Mouse (Mus musculus): ENCODE results near the gene Vwa7. TPM values are rescaled to one million over a fixed set of nuclear protein-coding genes. Genes with fewer than 3 reads are reported as not detected.
"Not testable (repeated sequence)": the region's sequence is repeated elsewhere in the genome, so short reads cannot be mapped to it uniquely, and the experiment has no call there.

The Vwa7 gene
- polyA plus RNA-seq, 1 experiment from 2014 or later: 0.06 TPM

GRCm38 (mm10) chr17:35005902-35006301 is 10.5 kb upstream of the Vwa7 start:
- not testable (repeated sequence) for H3K27ac ChIP-seq; H3K4me3 ChIP-seq (ENCODE audit: inconsistent target)
- H3K79me2 ChIP-seq (ENCODE audit: inconsistent target): peaks cover 32% of the 10 kb centered on the region
- H3K36me3 ChIP-seq (ENCODE audit: inconsistent target): peaks cover 26% of the 10 kb centered on the region
- 94% methylated on average over 4 of the region's 5 CpGs for WGBS (ENCODE audit: missing documents)

GRCm38 (mm10) chr17:35007387-35007991 is 8.9 kb upstream of the Vwa7 start:
- 72% methylated on average over 7 of the region's 7 CpGs for WGBS (ENCODE audit: missing documents)
- Histone ChIP-seq H3K36me3 (ENCODE audit: inconsistent target) (peaks cover 42% of the 10 kb centered on the region), H3K27ac (no peak overlapping the region), H3K79me2 (ENCODE audit: inconsistent target) (peaks cover 28% of the 10 kb centered on the region), H3K4me3 (ENCODE audit: inconsistent target) (no peak overlapping the region)

GRCm38 (mm10) chr17:35009586-35009985 is 6.8 kb upstream of the Vwa7 start:
- H3K27ac ChIP-seq: no peak overlapping the region
- peaks cover 60% of the 10 kb centered on the region for H3K36me3 ChIP-seq (ENCODE audit: inconsistent target)
- H3K4me3 ChIP-seq (ENCODE audit: inconsistent target): no peak overlapping the region
- H3K79me2 ChIP-seq (ENCODE audit: inconsistent target): peaks cover 7% of the 10 kb centered on the region; the same call in 1 of the 2 replicates
- 88% methylated on average over 7 of the region's 7 CpGs for WGBS (ENCODE audit: missing documents)

- Histone ChIP-seq H3K79me2 (ENCODE audit: inconsistent target) (no peaks in the 10 kb centered on the region), H3K36me3 (ENCODE audit: inconsistent target) (peaks cover 57% of the 10 kb centered on the region), H3K4me3 (ENCODE audit: inconsistent target) (no peak overlapping the region), H3K27ac (no peak overlapping the region)
- 99% methylated on average over 8 of the region's 8 CpGs for WGBS (ENCODE audit: missing documents)
These were observed 4.9 kb upstream of the Vwa7 start for GRCm38 (mm10) chr17:35011440-35011839.

- Histone ChIP-seq H3K79me2 (ENCODE audit: inconsistent target) (no peaks in the 10 kb centered on the region), H3K4me3 (ENCODE audit: inconsistent target) (no peak overlapping the region), H3K36me3 (ENCODE audit: inconsistent target) (peaks cover 57% of the 10 kb centered on the region), H3K27ac (no peak overlapping the region)
- 92% methylated on average over 13 of the region's 13 CpGs for WGBS (ENCODE audit: missing documents)
These were observed 3.9 kb upstream of the Vwa7 start for GRCm38 (mm10) chr17:35012430-35012829.

GRCm38 (mm10) chr17:35013221-35013620 is 3.2 kb upstream of the Vwa7 start:
- no peak overlapping the region for H3K27ac ChIP-seq
- H3K36me3 ChIP-seq (ENCODE audit: inconsistent target): peaks cover 57% of the 10 kb centered on the region
- no peaks in the 10 kb centered on the region for H3K79me2 ChIP-seq (ENCODE audit: inconsistent target)
- H3K4me3 ChIP-seq (ENCODE audit: inconsistent target): no peak overlapping the region
- WGBS (ENCODE audit: missing documents): 88% methylated on average over 6 of the region's 6 CpGs

GRCm38 (mm10) chr17:35015296-35015695 is 1.1 kb upstream of the Vwa7 start:
- H3K27ac ChIP-seq: no peak overlapping the region
- H3K36me3 ChIP-seq (ENCODE audit: inconsistent target): peaks cover 49% of the 10 kb centered on the region
- H3K4me3 ChIP-seq (ENCODE audit: inconsistent target): no peak overlapping the region
- WGBS (ENCODE audit: missing documents): 93% methylated on average over 16 of the region's 16 CpGs
- H3K79me2 ChIP-seq (ENCODE audit: inconsistent target): no peaks in the 10 kb centered on the region

- no peak overlapping the region for H3K27ac ChIP-seq
- H3K36me3 ChIP-seq (ENCODE audit: inconsistent target): peaks cover 32% of the 10 kb centered on the region; the same call in 1 of the 2 replicates
- H3K4me3 ChIP-seq (ENCODE audit: inconsistent target): no peak overlapping the region
- 73% methylated on average over 10 of the region's 10 CpGs for WGBS (ENCODE audit: missing documents)
- H3K79me2 ChIP-seq (ENCODE audit: inconsistent target): no peaks in the 10 kb centered on the region
These were observed 669 bp downstream of the Vwa7 start for GRCm38 (mm10) chr17:35016791-35017705.

- Histone ChIP-seq H3K4me3 (ENCODE audit: inconsistent target) (no peak overlapping the region), H3K36me3 (ENCODE audit: inconsistent target) (peaks cover 26% of the 10 kb centered on the region; the same call in 1 of the 2 replicates), H3K27ac (no peak overlapping the region), H3K79me2 (ENCODE audit: inconsistent target) (no peaks in the 10 kb centered on the region)
- 67% methylated on average over 14 of the region's 14 CpGs for WGBS (ENCODE audit: missing documents)
These were observed 1.3 kb downstream of the Vwa7 start for GRCm38 (mm10) chr17:35017706-35018030.

- Histone ChIP-seq H3K36me3 (ENCODE audit: inconsistent target) (peaks cover 21% of the 10 kb centered on the region; the same call in 1 of the 2 replicates), H3K4me3 (ENCODE audit: inconsistent target) (no peak overlapping the region), H3K27ac (no peak overlapping the region), H3K79me2 (ENCODE audit: inconsistent target) (no peaks in the 10 kb centered on the region)
- WGBS (ENCODE audit: missing documents): 98% methylated on average over 3 of the region's 3 CpGs
These were observed 1.8 kb downstream of the Vwa7 start for GRCm38 (mm10) chr17:35018171-35018570.

GRCm38 (mm10) chr17:35019894-35020293 is 3.5 kb downstream of the Vwa7 start:
- H3K79me2 ChIP-seq (ENCODE audit: inconsistent target): no peaks in the 10 kb centered on the region
- no peak overlapping the region for H3K27ac ChIP-seq
- H3K4me3 ChIP-seq (ENCODE audit: inconsistent target): no peak overlapping the region
- H3K36me3 ChIP-seq (ENCODE audit: inconsistent target): peaks cover 5% of the 10 kb centered on the region; the same call in 1 of the 2 replicates
- 97% methylated on average over 11 of the region's 11 CpGs for WGBS (ENCODE audit: missing documents)

GRCm38 (mm10) chr17:35020551-35020950 is 4.2 kb downstream of the Vwa7 start:
- H3K27ac ChIP-seq: no peak overlapping the region
- H3K79me2 ChIP-seq (ENCODE audit: inconsistent target): no peaks in the 10 kb centered on the region
- no peaks in the 10 kb centered on the region for H3K36me3 ChIP-seq (ENCODE audit: inconsistent target)
- H3K4me3 ChIP-seq (ENCODE audit: inconsistent target): no peak overlapping the region
- WGBS (ENCODE audit: missing documents): 99% methylated on average over 8 of the region's 8 CpGs

- H3K36me3 ChIP-seq (ENCODE audit: inconsistent target): no peaks in the 10 kb centered on the region
- H3K27ac ChIP-seq: no peak overlapping the region
- no peaks in the 10 kb centered on the region for H3K79me2 ChIP-seq (ENCODE audit: inconsistent target)
- WGBS (ENCODE audit: missing documents): 28% methylated on average over 17 of the region's 17 CpGs
- H3K4me3 ChIP-seq (ENCODE audit: inconsistent target): no peak overlapping the region
These were observed 4.9 kb downstream of the Vwa7 start for GRCm38 (mm10) chr17:35021163-35021808.

GRCm38 (mm10) chr17:35021842-35022477 is 5.6 kb downstream of the Vwa7 start:
- no peak overlapping the region for H3K27ac ChIP-seq
- H3K79me2 ChIP-seq (ENCODE audit: inconsistent target): no peaks in the 10 kb centered on the region
- 66% methylated on average over 6 of the region's 6 CpGs for WGBS (ENCODE audit: missing documents)
- H3K36me3 ChIP-seq (ENCODE audit: inconsistent target): no peaks in the 10 kb centered on the region
- no peak overlapping the region for H3K4me3 ChIP-seq (ENCODE audit: inconsistent target)
